Mouse (Mus musculus) heart, embryonic 14.5 days (tissue): ENCODE data around the gene Ear14. TPM values are rescaled to one million over a fixed set of nuclear protein-coding genes. Genes with fewer than 3 reads are reported as not detected.
"Not testable (repeated sequence)": the region's sequence is repeated elsewhere in the genome, so short reads cannot be mapped to it uniquely, and the experiment has no call there.

Source experiments
- ATAC-seq: fragments of 200-750 bp; cut with Nextera tagmentation; 2 replicates; pipeline ENCODE4 v1.8.0; 2017; ENCODE audit warnings: low read depth, moderate TSS enrichment; ENCODE audit not compliant: insufficient number of reproducible peaks, insufficient read depth, low FRiP score
- H3K27ac ChIP-seq, 2 experiments: fragments of 200-500 bp in 1 of 2; fragments of 300-500 bp in 1 of 2; sonication (generic) in 1 of 2; replicated peaks in 1 of 2; 2 replicates each; pipeline ENCODE4 v1.5.1; 2012 to 2014; ENCODE audit warnings: low read depth in 2 of 2, low read length in 2 of 2, control low read depth in 1 of 2, mild to moderate bottlenecking in 1 of 2, mixed read lengths in 1 of 2; ENCODE audit not compliant: control insufficient read depth in 1 of 2, insufficient read depth in 1 of 2
- H3K27me3 ChIP-seq: fragments of 300-500 bp; sonication (generic); 2 replicates; pipeline ENCODE4 v1.6.1; 2014; ENCODE audit warnings: mild to moderate bottlenecking, low read length, control low read depth; ENCODE audit not compliant: control insufficient read depth, insufficient read depth
- H3K36me3 ChIP-seq: fragments of 300-500 bp; sonication (generic); 2 replicates; pipeline ENCODE4 v1.6.1; 2014; ENCODE audit warnings: mild to moderate bottlenecking, control low read depth, low read length, mixed read lengths; ENCODE audit not compliant: control insufficient read depth, insufficient read depth
- H3K4me1 ChIP-seq, 2 experiments: fragments of 200-500 bp in 1 of 2; fragments of 300-500 bp in 1 of 2; sonication (generic) in 1 of 2; 2 replicates each; pipeline ENCODE4 v1.6.1; 2012 to 2014; ENCODE audit warnings: low read length in 2 of 2, control low read depth in 1 of 2, mixed read lengths in 1 of 2; ENCODE audit not compliant: control insufficient read depth in 2 of 2, insufficient read depth in 2 of 2
- H3K4me2 ChIP-seq: fragments of 300-500 bp; sonication (generic); 2 replicates; pipeline ENCODE4 v1.6.1; 2014; ENCODE audit warnings: mild to moderate bottlenecking, low read length
- H3K4me3 ChIP-seq, 2 experiments: fragments of 200-500 bp in 1 of 2; fragments of 300-500 bp in 1 of 2; sonication (generic) in 1 of 2; 2 replicates each; pipeline ENCODE4 v1.5.1; 2012 to 2014; ENCODE audit warnings: low read length in 2 of 2, mild to moderate bottlenecking in 2 of 2, control low read depth in 1 of 2, low read depth in 1 of 2, moderate library complexity in 1 of 2; ENCODE audit not compliant: control insufficient read depth in 1 of 2, insufficient read depth in 1 of 2
- H3K9ac ChIP-seq: fragments of 300-500 bp; sonication (generic); 2 replicates; pipeline ENCODE4 v1.6.1; 2014; ENCODE audit warnings: mild to moderate bottlenecking, low read length
- H3K9me3 ChIP-seq: fragments of 300-500 bp; sonication (generic); 2 replicates; pipeline ENCODE4 v1.6.1; 2016; ENCODE audit warnings: low read length, control low read depth; ENCODE audit not compliant: control insufficient read depth
- WGBS: fragments of 180-500 bp; shearing (Covaris S2); extraction: QIAGEN DNeasy Blood & Tissue Kit; methylation state at CpG from one replicate; pipeline ENCODE4 v1.1.7; 2014; 5-methylcytosine and 5-hydroxymethylcytosine counted together
- polyA plus RNA-seq: library from polyadenylated mRNA; unstranded; fragments of >200 nt; fragmentation: Nextera tagmentation; extraction: Ambion mirVana; gene quantifications from 2 replicates; pipeline ENCODE4 v1.2.1, GENCODE M21; 2014

The Ear14 gene
- polyA plus RNA-seq, 1 experiment from 2014 or later = not detected

GRCm38 (mm10) chr14:51172095-51172865 is 30.9 kb upstream of the Ear14 start:
- not testable (repeated sequence) for H3K36me3 ChIP-seq, H3K4me3 ChIP-seq, ATAC-seq, H3K4me1 ChIP-seq, H3K9me3 ChIP-seq, H3K9ac ChIP-seq, H3K27me3 ChIP-seq, H3K27ac ChIP-seq
- WGBS = 34% methylated on average over 9 of the region's 9 CpGs
- H3K4me2 ChIP-seq = 0 out of 2 replicates have a peak overlapping the region, but pooled peaks have one; percentile 11

- 50% methylated on average over 4 of the region's 4 CpGs for WGBS
- H3K27me3 ChIP-seq, H3K4me3 ChIP-seq, H3K9me3 ChIP-seq, H3K36me3 ChIP-seq, H3K4me1 ChIP-seq, H3K27ac ChIP-seq, H3K9ac ChIP-seq, ATAC-seq: not testable (repeated sequence)
- H3K4me2 ChIP-seq = 0 out of 2 replicates have a peak overlapping the region, but pooled peaks have one; percentile 11
These were observed 30.2 kb upstream of the Ear14 start for GRCm38 (mm10) chr14:51172947-51173346.

GRCm38 (mm10) chr14:51173843-51174242 is 29.3 kb upstream of the Ear14 start:
- Histone ChIP-seq H3K9ac (no peak overlapping the region), H3K9me3 (no peaks in the 10 kb centered on the region), H3K4me1 (no peaks in the 10 kb centered on the region), H3K27ac (no peak overlapping the region), H3K4me3 (no peak overlapping the region), H3K4me2 (no peak overlapping the region), H3K27me3 (no peaks in the 10 kb centered on the region), H3K36me3 (no peaks in the 10 kb centered on the region)
- WGBS = 83% methylated on average over 4 of the region's 4 CpGs
- ATAC-seq = no peak

- 64% methylated on average over 2 of the region's 2 CpGs for WGBS
- not testable (repeated sequence) for H3K9ac ChIP-seq, H3K4me2 ChIP-seq, H3K9me3 ChIP-seq, H3K27me3 ChIP-seq, H3K4me3 ChIP-seq, H3K4me1 ChIP-seq, H3K27ac ChIP-seq, H3K36me3 ChIP-seq, ATAC-seq
These were observed 22.1 kb upstream of the Ear14 start for GRCm38 (mm10) chr14:51181051-51181450.

DNA sequence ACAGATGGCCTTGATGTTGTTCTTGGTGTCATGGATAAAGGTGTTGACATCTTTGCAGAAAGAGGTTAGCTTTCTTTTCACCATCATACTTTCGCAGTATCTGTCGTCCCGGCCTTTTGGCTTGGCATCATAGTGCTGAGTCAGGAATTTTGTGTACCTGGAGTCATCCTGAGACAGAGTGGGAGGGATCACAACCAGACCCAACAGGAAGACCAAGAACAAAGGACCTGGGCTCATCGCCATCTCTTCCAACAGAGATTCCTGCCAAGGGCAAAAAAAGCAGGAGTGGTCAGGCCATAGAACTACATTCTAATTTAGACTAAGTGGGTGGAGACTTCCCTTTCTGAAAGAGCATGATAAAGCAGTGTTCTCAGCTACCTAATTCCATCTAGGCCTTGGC is 7.5 kb upstream of the Ear14 start:
- ATAC-seq = no peak
- H3K4me3 ChIP-seq = no peak overlapping the region
- WGBS = 81% methylated on average over 4 of the region's 4 CpGs
- H3K9me3 ChIP-seq = no peaks in the 10 kb centered on the region
- H3K9ac ChIP-seq = no peak overlapping the region
- H3K4me1 ChIP-seq = no peaks in the 10 kb centered on the region
- no peak overlapping the region for H3K27ac ChIP-seq
- H3K4me2 ChIP-seq = no peak overlapping the region
- H3K27me3 ChIP-seq = no peaks in the 10 kb centered on the region
- H3K36me3 ChIP-seq = no peaks in the 10 kb centered on the region

- WGBS = 77% methylated on average over 5 of the region's 5 CpGs
- Histone ChIP-seq H3K27ac (no peak within 1 kb of the TSS), H3K9ac (no peak within 1 kb of the TSS), H3K4me1 (no peaks in the 10 kb centered on the region), H3K9me3 (no peaks in the 10 kb centered on the region), H3K36me3 (no peaks in the 10 kb centered on the region), H3K4me3 (no peak within 1 kb of the TSS), H3K27me3 (no peaks in the 10 kb centered on the region), H3K4me2 (no peak within 1 kb of the TSS)
- ATAC-seq = no peak
These were observed 3.8 kb upstream of the Ear14 start, which contains the start of gene Ang2 for GRCm38 (mm10) chr14:51199098-51200023. Ang2 (minus strand) TSS chr14:51199148.

GRCm38 (mm10) chr14:51200054-51200453 is 3.1 kb upstream of the Ear14 start:
- H3K9ac ChIP-seq = no peak overlapping the region

More at GRCm38 (mm10) chr14:51200054-51200453, 3.1 kb upstream of the Ear14 start:
- no peak overlapping the region for H3K27ac ChIP-seq
- 81% methylated on average over 2 of the region's 2 CpGs for WGBS
- H3K4me3 ChIP-seq = no peak overlapping the region
- no peak for ATAC-seq
- no peaks in the 10 kb centered on the region for H3K9me3 ChIP-seq
- no peaks in the 10 kb centered on the region for H3K4me1 ChIP-seq
- no peak overlapping the region for H3K4me2 ChIP-seq
- no peaks in the 10 kb centered on the region for H3K36me3 ChIP-seq
- no peaks in the 10 kb centered on the region for H3K27me3 ChIP-seq
